Mouse (Mus musculus): ENCODE data around the gene Tut4.

DNA sequence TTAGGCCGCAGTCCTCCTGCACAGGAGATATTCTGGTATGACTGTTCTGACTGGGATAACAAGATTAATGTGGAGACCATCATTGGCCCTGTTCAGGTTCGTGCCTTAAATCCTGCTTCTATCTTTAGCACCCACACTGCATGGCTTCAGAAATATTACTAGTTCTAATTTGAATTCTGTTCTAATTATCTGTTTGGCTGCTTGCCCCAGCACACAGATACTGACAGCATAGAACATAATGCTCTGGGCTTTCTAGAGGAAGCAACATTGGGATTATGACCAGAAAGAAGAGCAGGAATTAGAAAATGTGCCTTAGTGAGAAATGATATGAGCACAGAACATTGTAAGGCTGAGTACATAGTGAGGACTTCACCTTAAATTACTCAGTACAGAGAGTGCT, 134.2 kb downstream of the Tut4 start:
- no peak for TF ChIP-seq CTCF (IDR thresholded peaks at IDR 0.05; ENCODE audit: insufficient read depth, low read depth, low read length)
- TF ChIP-seq POLR2A (IDR thresholded peaks at IDR 0.05; ENCODE audit: insufficient read depth, low read depth, low read length), result no peak
